Comparison of ENCODE assay signal across 8 mouse cellular contexts in genomic region chr8:119343606-119344005, GRCm38 (mm10). TPM values are rescaled to one million over a fixed set of nuclear protein-coding genes. Genes with fewer than 3 reads are reported as not detected.
A peak's percentile ranks its signal among the peaks of the same experiment; 100 is the strongest.
DNase-seq lines count a peak whose midpoint lies in the region; ATAC-seq lines count a peak whose summit lies in the region.

No protein-coding gene starts in this region.

- 77% methylated on average over 3 of the region's 3 CpGs for WGBS in liver, embryonic 11.5 days
- 86% methylated on average over 3 of the region's 3 CpGs for WGBS in embryonic facial prominence, embryonic 13.5 days
- WGBS in limb, embryonic 10.5 days, result 84% methylated on average over 3 of the region's 3 CpGs

- peak overlapping the region; percentile 53 for H3K4me2 ChIP-seq in liver, embryonic 11.5 days
- peak overlapping the region; percentile 78 for H3K4me2 ChIP-seq in embryonic facial prominence, embryonic 13.5 days

- peak overlapping the region; percentile 98; the same call in 1 of the 2 replicates for H3K4me3 ChIP-seq in liver, embryonic 11.5 days (ENCODE audit: low read depth, low read length)
- peak overlapping the region; percentile 98 for H3K4me3 ChIP-seq in embryonic facial prominence, embryonic 13.5 days
- peak overlapping the region; percentile 99 for H3K4me3 ChIP-seq in limb, embryonic 10.5 days

- no peaks in the 10 kb centered on the region for H3K27me3 ChIP-seq in liver, embryonic 11.5 days (replicated peaks; ENCODE audit: control insufficient read depth, insufficient read depth, low read length)
- peaks cover 14% of the 10 kb centered on the region for H3K27me3 ChIP-seq in embryonic facial prominence, embryonic 13.5 days
- peaks cover 5% of the 10 kb centered on the region; the same call in 1 of the 2 replicates for H3K27me3 ChIP-seq in limb, embryonic 10.5 days (ENCODE audit: low read depth, poor library complexity, severe bottlenecking)
- no peaks in the 10 kb centered on the region for H3K27me3 ChIP-seq in splenic B cell, adult 2 months (ENCODE audit: control insufficient read depth, insufficient read depth, low read length, poor library complexity, severe bottlenecking)

- H3K9ac ChIP-seq in liver, embryonic 11.5 days (ENCODE audit: low read depth, low read length), result no peak overlapping the region
- H3K9ac ChIP-seq in embryonic facial prominence, embryonic 13.5 days, result no peak overlapping the region

- no peak for DNase-seq in liver, embryonic 11.5 days (ENCODE audit: low spot score)
- DNase-seq in liver, result no peak
- no peak for DNase-seq in limb, embryonic 10.5 days (ENCODE audit: low spot score)
- peak; percentile 10 for DNase-seq in splenic B cell, adult 2 months (ENCODE audit: low read depth, low spot score)
- DNase-seq in left cerebral cortex, postnatal 36 days (ENCODE audit: low spot score in 2 of 2), result no peak
- no peak for DNase-seq in embryo, embryonic 11 days
- DNase-seq in adrenal gland, postnatal 10 days, result no peak

- H3K9me3 ChIP-seq in liver, embryonic 11.5 days (ENCODE audit: control insufficient read depth, low read length), result peaks cover 6% of the 10 kb centered on the region; the same call in 1 of the 2 replicates
- peaks cover 7% of the 10 kb centered on the region; the same call in 1 of the 2 replicates for H3K9me3 ChIP-seq in embryonic facial prominence, embryonic 13.5 days
- H3K9me3 ChIP-seq in limb, embryonic 10.5 days (replicated peaks), result no peaks in the 10 kb centered on the region; the same call in 1 of the 2 replicates

- intact Hi-C loops in left cerebral cortex, postnatal 36 days (cut with DNase I), result no loop called here

- ATAC-seq in liver, embryonic 11.5 days (replicated peaks; ENCODE audit: low FRiP score), result peak; percentile 7; the same call in 1 of the 2 replicates
- ATAC-seq in embryonic facial prominence, embryonic 13.5 days (ENCODE audit: insufficient number of reproducible peaks, insufficient read depth, low FRiP score, low TSS enrichment, low read depth), result no peak

- no peak overlapping the region for H3K27ac ChIP-seq in liver, embryonic 11.5 days (ENCODE audit: low read depth, low read length)
- no peak overlapping the region for H3K27ac ChIP-seq in embryonic facial prominence, embryonic 13.5 days
- H3K27ac ChIP-seq in limb, embryonic 10.5 days, result peak overlapping the region; percentile 89

- H3K4me1 ChIP-seq in liver, embryonic 11.5 days (replicated peaks; ENCODE audit: control insufficient read depth, insufficient read depth, low read length), result 0 out of 2 replicates have a peak, but pooled peaks cover 2% of the 10 kb centered on the region
- H3K4me1 ChIP-seq in embryonic facial prominence, embryonic 13.5 days, result peaks cover 7% of the 10 kb centered on the region
- peaks cover 8% of the 10 kb centered on the region for H3K4me1 ChIP-seq in limb, embryonic 10.5 days

- peaks cover 22% of the 10 kb centered on the region for H3K36me3 ChIP-seq in liver, embryonic 11.5 days (ENCODE audit: control insufficient read depth, insufficient read depth, low read length)
- H3K36me3 ChIP-seq in embryonic facial prominence, embryonic 13.5 days, result peaks cover 23% of the 10 kb centered on the region
- H3K36me3 ChIP-seq in limb, embryonic 10.5 days, result peaks cover 31% of the 10 kb centered on the region
- no peaks in the 10 kb centered on the region; the same call in none of the 2 replicates for H3K36me3 ChIP-seq in splenic B cell, adult 2 months (ENCODE audit: control insufficient read depth, insufficient read depth, low read length, poor library complexity, severe bottlenecking)

RNA-seq across cellular contexts. Expression of gene Hsbp1, which starts 0.7 kb away (rescaled TPM):
- 170 and 177 TPM in 2 replicates for polyA plus RNA-seq in liver, embryonic 11.5 days (2014; fragmentation: Nextera tagmentation; extraction: Ambion mirVana)
- 335 and 345 TPM in 2 replicates for polyA plus RNA-seq in embryonic facial prominence, embryonic 13.5 days (2015; fragmentation: Nextera tagmentation; extraction: Ambion mirVana)
- 217 and 241 TPM in 2 replicates for polyA plus RNA-seq in limb, embryonic 10.5 days (2016; fragmentation: Nextera tagmentation; extraction: Ambion mirVana)
- total RNA-seq in left cerebral cortex, postnatal 36 days (2021), result 100 to 1,000 TPM; 345 to 377 TPM
- total RNA-seq in adrenal gland, postnatal 10 days (2021), result 100 to 1,000 TPM; 168 to 176 TPM

RNA-seq across cellular contexts. Expression of gene Mlycd, which starts 51.1 kb away (rescaled TPM):
- polyA plus RNA-seq in liver, embryonic 11.5 days (2014; fragmentation: Nextera tagmentation; extraction: Ambion mirVana), result 13.7 and 15.0 TPM in 2 replicates
- 11.0 and 12.7 TPM in 2 replicates for polyA plus RNA-seq in embryonic facial prominence, embryonic 13.5 days (2015; fragmentation: Nextera tagmentation; extraction: Ambion mirVana)
- polyA plus RNA-seq in limb, embryonic 10.5 days (2016; fragmentation: Nextera tagmentation; extraction: Ambion mirVana), result 6.3 and 6.7 TPM in 2 replicates
- total RNA-seq in left cerebral cortex, postnatal 36 days (2021), result 10 to 100 TPM; 29.4 to 33.8 TPM
- 10 to 100 TPM; 69.7 to 86.6 TPM for total RNA-seq in adrenal gland, postnatal 10 days (2021)
